Mouse (Mus musculus): Measurements from ENCODE around the gene Tbc1d10c.

The Tbc1d10c gene

GRCm38 (mm10) chr19:4159049-4159448 is 32.0 kb downstream of the Tbc1d10c start:
- no peak for DNase-seq (ENCODE audit: extremely low spot score)

GRCm38 (mm10) chr19:4156771-4157170 is 34.3 kb downstream of the Tbc1d10c start:
- DNase-seq (ENCODE audit: extremely low spot score), result no peak

GRCm38 (mm10) chr19:4156073-4156579 is 35.0 kb downstream of the Tbc1d10c start:
- DNase-seq (ENCODE audit: extremely low spot score), result no peak

DNA sequence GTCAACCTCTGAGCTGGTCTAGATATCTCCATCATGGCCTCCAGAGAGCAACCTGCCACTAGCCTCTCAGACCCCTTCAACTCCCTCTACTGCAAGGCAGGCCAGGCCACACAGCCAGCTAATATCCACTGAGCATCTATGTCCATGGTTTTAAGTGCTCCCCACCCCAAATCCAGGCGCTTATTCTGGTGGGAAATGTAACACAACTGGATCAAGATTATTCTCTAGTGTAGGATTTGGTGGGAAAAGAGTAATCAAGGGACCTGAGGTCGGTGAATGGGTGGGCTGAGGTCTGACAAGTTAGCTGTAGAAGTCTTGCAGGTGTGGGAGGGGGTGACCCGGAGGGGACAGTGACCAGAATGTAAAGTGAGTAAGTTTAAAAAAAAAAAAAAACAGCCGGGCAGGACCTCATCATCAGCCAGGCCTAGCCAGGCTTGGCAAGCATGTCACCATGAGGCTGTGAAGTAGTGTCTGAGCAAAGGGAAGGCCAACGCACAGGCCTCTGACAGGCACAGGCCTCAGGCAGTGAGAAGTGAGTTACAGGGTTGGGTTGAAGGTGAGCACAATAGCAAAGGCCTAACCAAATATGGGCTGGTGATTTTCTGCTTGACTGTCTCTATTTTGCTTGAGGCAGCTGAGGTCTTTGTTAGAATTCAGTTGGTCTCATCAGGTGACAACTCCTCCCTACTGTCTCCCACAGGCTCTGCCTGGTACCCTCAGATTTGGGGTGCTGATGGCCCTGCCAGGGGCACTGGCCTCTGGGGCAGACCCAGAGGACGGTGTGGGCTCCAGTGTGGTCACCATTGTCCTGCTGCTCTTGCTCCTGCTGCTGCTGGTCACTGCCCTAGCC is 35.6 kb downstream of the Tbc1d10c start:
- DNase-seq (ENCODE audit: extremely low spot score), result no peak

- DNase-seq (ENCODE audit: extremely low spot score), result no peak
Measured at GRCm38 (mm10) chr19:4154437-4155222, 36.5 kb downstream of the Tbc1d10c start.

DNA sequence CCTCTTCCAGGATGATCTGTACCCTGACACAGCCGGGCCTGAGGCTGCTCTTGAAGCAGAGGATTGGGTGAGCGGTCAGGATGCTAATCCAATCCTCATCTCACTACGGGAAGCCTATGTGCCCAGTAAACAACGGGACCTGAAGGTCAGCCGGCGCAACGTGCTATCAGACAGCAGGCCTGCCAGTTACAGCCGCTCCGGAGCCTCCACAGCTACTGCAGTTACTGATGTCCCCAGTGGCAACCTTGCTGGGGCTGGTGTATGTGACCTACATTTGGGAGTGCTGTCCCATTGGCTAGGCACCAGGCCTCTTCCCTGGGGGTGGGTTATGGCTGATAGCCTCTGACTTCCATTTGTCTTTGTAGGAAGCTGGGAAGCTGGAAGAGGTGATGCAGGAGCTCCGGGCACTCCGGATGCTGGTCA is 37.8 kb downstream of the Tbc1d10c start, which contains the start of gene Ptprcap:
Gene Ptprcap, plus strand, starts transcription at position 373 of the 423 bp plus-strand sequence.
- DNase-seq (ENCODE audit: extremely low spot score), result no peak

DNA sequence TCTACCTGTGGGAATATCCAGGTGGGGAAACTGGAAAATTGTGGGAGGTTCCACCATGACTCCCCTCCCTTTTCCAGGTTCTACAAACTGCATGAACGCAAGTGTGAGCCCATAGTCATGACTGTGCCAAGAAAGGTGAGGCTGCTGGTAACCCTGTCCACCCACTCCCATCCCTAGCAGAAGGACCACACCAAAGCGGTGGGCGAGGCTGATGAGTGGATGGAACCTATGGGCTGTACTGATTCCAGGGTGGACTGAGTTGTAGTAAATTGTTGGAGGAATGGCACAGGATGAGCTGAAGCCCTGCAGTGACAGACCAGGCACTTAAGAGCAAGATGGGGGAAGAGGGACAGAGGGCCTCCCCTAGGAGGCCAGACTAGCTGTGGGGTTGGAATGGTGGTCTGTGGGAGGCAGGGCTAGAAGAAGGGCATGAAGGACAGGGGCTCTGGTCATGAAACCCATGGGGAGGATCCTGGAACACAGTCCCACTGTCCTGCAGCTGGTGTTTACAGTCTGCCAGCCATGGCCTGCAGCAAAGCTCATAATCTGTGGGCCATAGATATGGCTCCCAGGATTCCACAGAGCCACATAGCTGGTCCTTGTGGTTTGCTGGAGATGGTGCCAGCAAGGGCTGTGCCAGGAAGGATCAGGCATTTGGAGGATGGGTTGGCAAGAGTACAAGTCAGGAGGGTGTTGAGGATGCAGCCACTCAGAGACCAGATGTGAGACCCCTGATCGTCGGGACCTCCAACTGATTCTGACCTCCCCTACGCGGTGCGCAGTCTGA is 38.4 kb downstream of the Tbc1d10c start:
- DNase-seq (ENCODE audit: extremely low spot score), result no peak

DNA sequence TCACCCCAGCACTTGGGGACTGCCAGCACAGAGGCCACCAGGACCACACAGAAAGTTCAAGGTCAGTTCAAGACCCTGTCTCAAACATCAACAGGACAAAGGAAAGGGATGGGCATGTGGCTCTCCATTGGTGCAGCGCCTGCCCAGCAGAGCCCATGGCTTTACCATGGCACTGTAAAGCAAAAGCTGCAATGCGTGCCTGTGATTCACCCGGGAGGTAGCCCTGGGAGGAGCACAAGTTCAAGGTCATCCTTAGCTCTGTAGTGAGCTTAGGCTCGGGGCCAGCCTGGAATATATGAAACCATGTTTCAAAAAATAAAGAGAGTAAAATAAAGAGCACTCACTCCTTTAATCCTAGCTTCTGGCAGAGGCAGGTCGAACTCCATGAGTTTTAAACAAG is 39.2 kb downstream of the Tbc1d10c start:
- DNase-seq (ENCODE audit: extremely low spot score), result no peak

- no peak for DNase-seq (ENCODE audit: extremely low spot score)
Measured at GRCm38 (mm10) chr19:4151488-4151860, 39.6 kb downstream of the Tbc1d10c start.

- no peak for DNase-seq (ENCODE audit: extremely low spot score)
Measured at GRCm38 (mm10) chr19:4150567-4151487, 40.3 kb downstream of the Tbc1d10c start.

GRCm38 (mm10) chr19:4149764-4150461 is 41.2 kb downstream of the Tbc1d10c start:
- DNase-seq (ENCODE audit: extremely low spot score), result no peak

DNA sequence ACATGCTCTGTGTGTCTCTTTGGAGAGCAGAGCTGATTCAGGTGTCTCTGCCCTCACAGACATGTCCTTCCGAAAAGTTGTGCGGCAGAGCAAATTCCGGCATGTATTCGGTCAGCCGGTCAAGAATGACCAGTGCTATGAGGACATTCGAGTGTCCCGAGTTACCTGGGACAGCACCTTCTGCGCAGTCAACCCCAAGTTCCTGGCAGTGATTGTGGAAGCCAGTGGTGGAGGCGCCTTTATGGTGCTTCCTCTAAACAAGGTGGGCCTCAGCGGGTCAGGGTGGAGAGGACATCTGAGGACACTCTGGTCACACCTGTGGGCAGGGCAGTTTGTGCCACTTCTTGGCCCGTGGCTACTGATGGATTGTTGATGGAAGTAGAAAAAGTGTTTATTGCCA is 41.8 kb downstream of the Tbc1d10c start:
- no peak for DNase-seq (ENCODE audit: extremely low spot score)

GRCm38 (mm10) chr19:4148819-4149218 is 42.3 kb downstream of the Tbc1d10c start:
- no peak for DNase-seq (ENCODE audit: extremely low spot score)

GRCm38 (mm10) chr19:4148491-4148806 is 42.6 kb downstream of the Tbc1d10c start, which contains the start of gene Coro1b:
Coro1b (plus strand) TSS chr19:4148619.
- peak; percentile 98 for DNase-seq (ENCODE audit: extremely low spot score)

- DNase-seq (ENCODE audit: extremely low spot score), result no peak
Measured at GRCm38 (mm10) chr19:4147782-4148490, 43.1 kb downstream of the Tbc1d10c start.

DNA sequence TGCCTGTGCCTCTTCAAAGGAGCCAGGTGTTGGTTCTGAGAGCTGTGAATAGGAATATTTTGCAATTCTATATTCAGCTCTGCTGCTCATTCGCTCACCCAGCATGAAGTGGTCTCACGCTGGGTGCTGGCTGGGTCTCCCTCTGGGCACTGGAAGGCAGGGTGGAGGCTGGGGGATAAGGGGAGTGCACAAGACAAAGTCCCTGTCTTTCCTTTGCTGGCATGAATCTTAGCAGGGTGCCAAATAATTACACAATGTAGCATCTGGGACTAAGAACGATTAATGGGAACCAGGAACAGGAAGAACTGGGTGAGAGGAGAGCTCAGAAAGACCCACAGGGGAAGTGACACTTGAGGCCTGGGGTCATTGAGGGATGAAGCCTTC is 44.1 kb downstream of the Tbc1d10c start:
- no peak for DNase-seq (ENCODE audit: extremely low spot score)

DNA sequence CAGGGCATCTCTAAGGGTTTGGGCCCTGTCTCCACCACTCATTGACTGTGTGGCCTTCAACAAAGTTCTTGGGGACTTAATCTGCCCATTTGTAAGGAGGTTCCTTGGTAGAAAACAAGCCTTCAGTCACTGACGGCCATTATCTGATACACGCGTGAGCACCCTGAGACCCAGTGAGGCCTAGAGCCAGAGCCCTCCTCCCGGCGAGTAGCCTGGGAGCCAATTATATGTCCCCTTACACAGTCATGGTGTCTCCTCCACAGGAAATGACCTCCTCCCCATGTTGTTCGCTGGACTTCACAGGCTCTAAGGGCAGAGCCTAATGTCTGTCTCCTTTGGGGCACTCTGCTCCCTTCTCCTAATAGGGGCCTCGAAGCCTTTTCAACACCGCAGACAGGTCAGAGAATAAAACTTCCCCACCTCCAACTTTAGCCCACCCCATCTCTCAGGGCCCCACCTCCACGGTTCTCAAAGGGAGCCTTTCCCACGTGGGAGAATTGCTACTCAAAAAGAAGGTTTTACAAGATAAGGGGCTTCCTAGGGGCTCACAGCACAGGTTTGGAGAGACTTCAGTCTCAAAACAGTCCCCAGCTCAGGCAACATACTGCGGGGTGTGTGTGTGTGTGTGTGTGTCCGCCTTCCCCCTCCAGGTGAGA is 44.6 kb downstream of the Tbc1d10c start:
- DNase-seq (ENCODE audit: extremely low spot score), result no peak

GRCm38 (mm10) chr19:4145936-4146335 is 45.1 kb downstream of the Tbc1d10c start:
- DNase-seq (ENCODE audit: extremely low spot score), result no peak

Measured in embryo, embryonic 9.5 days (tissue).